Mouse (Mus musculus): ENCODE data around the gene Prelp. TPM values are rescaled to one million over a fixed set of nuclear protein-coding genes. Genes with fewer than 3 reads are reported as not detected.
A peak's percentile ranks its signal among the peaks of the same experiment; 100 is the strongest.

The Prelp gene
- polyA plus RNA-seq, 1 experiment from 2014 or later, result 3.1 TPM

DNA sequence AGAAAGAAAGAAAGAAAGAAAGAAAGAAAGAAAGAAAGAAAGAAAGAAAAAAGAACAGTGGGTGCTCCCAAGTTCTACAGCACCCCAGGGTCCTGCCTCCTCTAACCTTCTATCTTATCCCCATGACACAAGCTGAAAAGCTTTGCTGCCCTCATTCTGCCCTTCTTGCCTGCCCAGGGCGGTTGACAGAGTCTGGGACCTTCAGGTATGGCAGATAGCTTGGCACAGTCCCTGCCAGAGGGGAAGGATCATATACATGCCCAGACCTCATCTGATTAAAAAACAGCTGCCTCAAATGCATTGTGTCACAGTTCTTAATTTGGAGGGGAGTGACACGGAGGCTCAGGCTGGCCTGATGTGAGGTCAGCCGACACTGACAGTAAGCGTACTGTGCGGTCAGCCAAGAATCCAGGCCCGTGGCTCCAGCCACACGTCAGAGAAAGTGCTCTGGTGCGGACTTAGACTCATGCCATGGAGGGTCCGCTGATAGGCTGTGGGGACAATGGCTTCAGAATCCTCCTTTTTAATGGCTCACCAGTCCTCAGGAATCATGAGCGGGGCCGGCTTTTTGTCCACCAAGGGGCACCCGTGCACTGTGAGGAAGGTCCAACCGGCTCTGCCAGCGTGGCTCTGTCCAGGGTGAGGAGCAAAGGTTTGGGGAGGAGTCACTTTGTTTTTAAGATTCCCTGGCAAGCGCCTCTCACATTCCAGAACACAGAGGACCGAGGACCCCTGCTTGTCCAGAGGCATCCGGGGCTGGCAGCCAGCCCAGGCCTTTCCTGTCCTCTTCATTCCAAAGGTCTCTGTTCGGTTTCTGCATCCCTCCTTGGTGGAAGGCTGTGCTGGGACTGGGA, 40.3 kb upstream of the Prelp start:
- H3K4me1 ChIP-seq (ENCODE audit: control insufficient read depth, insufficient read depth, low read length), result no peaks in the 10 kb centered on the region
- ATAC-seq (ENCODE audit: insufficient read depth, low FRiP score, low TSS enrichment), result 0 out of 2 replicates have a peak, but pooled peaks have one; percentile 45
- no peak overlapping the region for H3K4me2 ChIP-seq (ENCODE audit: low read depth)
- 22% methylated on average over 18 of the region's 18 CpGs for WGBS
- DNase-seq (ENCODE audit: low spot score), result peak; percentile 77
- no peaks in the 10 kb centered on the region for H3K27me3 ChIP-seq (ENCODE audit: control insufficient read depth, insufficient read depth, low read length)
- no peak overlapping the region for H3K4me3 ChIP-seq (ENCODE audit: low read depth, low read length)
- peak overlapping the region; percentile 35 for H3K9ac ChIP-seq (ENCODE audit: low read length)
- H3K27ac ChIP-seq (ENCODE audit: low read depth, low read length), result no peak overlapping the region
- H3K9me3 ChIP-seq (ENCODE audit: control insufficient read depth, low read length), result no peaks in the 10 kb centered on the region
- no peaks in the 10 kb centered on the region for H3K36me3 ChIP-seq (ENCODE audit: control insufficient read depth, insufficient read depth, low read length)

DNA sequence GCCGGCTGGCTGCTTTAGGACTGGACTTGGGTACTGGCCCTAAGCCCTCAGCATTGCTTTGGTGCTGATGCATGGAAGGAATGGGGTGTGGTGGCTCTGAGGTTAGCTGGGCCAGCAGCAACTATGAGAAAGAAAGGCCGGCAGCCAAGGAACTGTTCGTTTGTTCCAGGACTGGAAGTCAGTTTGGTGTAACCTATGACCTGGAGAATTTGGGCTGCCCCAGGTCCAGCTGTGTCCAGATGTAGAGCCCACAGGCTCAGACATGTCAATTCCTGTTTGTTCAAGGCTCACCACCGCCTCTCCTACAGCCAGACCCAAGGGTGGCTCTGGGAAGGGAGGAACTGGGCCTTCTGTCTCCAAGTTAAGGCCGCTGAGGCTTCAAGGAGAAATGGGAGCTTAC, 38.3 kb upstream of the Prelp start:
- Histone ChIP-seq H3K9ac (ENCODE audit: low read length) (no peak overlapping the region), H3K4me3 (ENCODE audit: low read depth, low read length) (no peak overlapping the region), H3K9me3 (ENCODE audit: control insufficient read depth, low read length) (no peaks in the 10 kb centered on the region), H3K27ac (ENCODE audit: low read depth, low read length) (no peak overlapping the region), H3K4me1 (ENCODE audit: control insufficient read depth, insufficient read depth, low read length) (no peaks in the 10 kb centered on the region), H3K4me2 (ENCODE audit: low read depth) (no peak overlapping the region), H3K27me3 (ENCODE audit: control insufficient read depth, insufficient read depth, low read length) (no peaks in the 10 kb centered on the region), H3K36me3 (ENCODE audit: control insufficient read depth, insufficient read depth, low read length) (no peaks in the 10 kb centered on the region)
- ATAC-seq (ENCODE audit: insufficient read depth, low FRiP score, low TSS enrichment), result no peak
- 82% methylated on average over 5 of the region's 5 CpGs for WGBS
- no peak for DNase-seq (ENCODE audit: low spot score)

DNA sequence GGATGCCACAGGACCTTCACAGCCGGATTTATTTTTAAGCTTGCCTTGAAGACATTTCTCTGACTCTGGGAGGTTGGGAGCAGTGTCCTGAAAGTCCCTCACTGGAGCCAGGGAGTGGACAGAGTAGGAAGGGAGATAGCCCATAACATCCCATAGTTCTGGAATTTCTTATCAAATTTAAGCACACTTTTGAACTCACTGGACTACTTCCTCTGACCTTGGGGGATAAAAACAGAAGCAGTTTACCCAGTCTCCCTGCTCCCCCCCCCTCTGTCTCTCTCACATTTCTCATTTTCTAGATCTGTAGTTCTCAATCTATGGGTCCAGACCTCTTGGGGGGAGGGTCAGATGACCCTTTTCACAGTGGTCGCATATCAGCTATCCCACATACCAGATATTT, 32.8 kb upstream of the Prelp start:
- Histone ChIP-seq H3K27me3 (ENCODE audit: control insufficient read depth, insufficient read depth, low read length) (no peaks in the 10 kb centered on the region), H3K9me3 (ENCODE audit: control insufficient read depth, low read length) (no peaks in the 10 kb centered on the region), H3K36me3 (ENCODE audit: control insufficient read depth, insufficient read depth, low read length) (no peaks in the 10 kb centered on the region), H3K4me3 (ENCODE audit: low read depth, low read length) (no peak overlapping the region), H3K9ac (ENCODE audit: low read length) (no peak overlapping the region), H3K27ac (ENCODE audit: low read depth, low read length) (no peak overlapping the region), H3K4me2 (ENCODE audit: low read depth) (no peak overlapping the region), H3K4me1 (ENCODE audit: control insufficient read depth, insufficient read depth, low read length) (no peaks in the 10 kb centered on the region)
- DNase-seq (ENCODE audit: low spot score) (no peak), ATAC-seq (ENCODE audit: insufficient read depth, low FRiP score, low TSS enrichment) (no peak)
- 64% methylated on average over 2 of the region's 2 CpGs for WGBS

DNA sequence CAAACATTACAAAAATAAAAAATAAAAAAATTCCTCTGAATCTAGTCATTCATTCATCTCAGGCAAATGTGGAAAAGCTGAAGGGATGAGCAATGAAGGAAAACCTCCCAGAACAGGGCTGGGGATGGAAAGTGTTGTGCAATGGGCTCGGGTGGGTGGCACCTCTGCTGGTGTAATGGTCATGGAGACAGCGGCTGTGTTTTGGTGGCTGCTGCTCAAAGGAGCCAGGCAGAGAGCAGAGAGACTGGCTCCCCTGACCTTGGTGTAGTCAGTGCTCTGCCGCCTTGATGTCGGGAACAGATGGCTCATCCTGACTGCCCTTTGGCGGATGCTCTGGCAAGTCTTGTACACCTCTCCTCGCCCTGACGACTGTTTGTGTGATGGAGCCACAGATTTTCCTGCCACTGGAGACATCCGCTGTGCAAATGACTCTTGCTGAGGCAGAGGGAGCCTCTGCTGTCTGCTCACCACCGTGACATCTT, 32.1 kb upstream of the Prelp start:
- DNase-seq (ENCODE audit: low spot score) (no peak), ATAC-seq (ENCODE audit: insufficient read depth, low FRiP score, low TSS enrichment) (no peak)
- H3K4me2 ChIP-seq (ENCODE audit: low read depth), result no peak overlapping the region
- H3K27me3 ChIP-seq (ENCODE audit: control insufficient read depth, insufficient read depth, low read length), result no peaks in the 10 kb centered on the region
- 42% methylated on average over 9 of the region's 9 CpGs for WGBS
- H3K9me3 ChIP-seq (ENCODE audit: control insufficient read depth, low read length), result no peaks in the 10 kb centered on the region
- H3K36me3 ChIP-seq (ENCODE audit: control insufficient read depth, insufficient read depth, low read length), result no peaks in the 10 kb centered on the region
- no peaks in the 10 kb centered on the region for H3K4me1 ChIP-seq (ENCODE audit: control insufficient read depth, insufficient read depth, low read length)
- H3K4me3 ChIP-seq (ENCODE audit: low read depth, low read length), result no peak overlapping the region
- H3K9ac ChIP-seq (ENCODE audit: low read length), result no peak overlapping the region
- no peak overlapping the region for H3K27ac ChIP-seq (ENCODE audit: low read depth, low read length)

DNA sequence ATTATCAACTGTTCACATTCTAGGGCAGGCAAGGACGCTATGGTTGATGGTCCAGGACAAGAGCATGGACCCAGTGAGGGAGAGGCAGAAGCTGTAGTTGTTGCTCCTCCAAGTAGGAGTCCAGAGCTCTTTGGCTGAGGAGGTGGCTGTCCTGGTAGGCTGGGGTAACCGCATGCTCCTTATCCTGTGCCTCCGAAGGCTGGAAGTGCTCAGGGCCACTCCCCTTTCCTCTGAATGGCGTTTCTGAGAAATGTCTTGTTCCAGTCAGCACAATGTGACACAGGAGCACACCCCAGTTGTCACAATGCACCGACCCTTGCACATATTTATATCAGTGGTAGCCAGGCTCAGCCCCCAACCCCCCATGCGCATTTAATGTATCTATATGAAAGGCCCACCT, 30.4 kb upstream of the Prelp start:
- Histone ChIP-seq H3K4me2 (ENCODE audit: low read depth) (no peak overlapping the region), H3K27me3 (ENCODE audit: control insufficient read depth, insufficient read depth, low read length) (no peaks in the 10 kb centered on the region), H3K4me3 (ENCODE audit: low read depth, low read length) (no peak overlapping the region), H3K9ac (ENCODE audit: low read length) (no peak overlapping the region), H3K27ac (ENCODE audit: low read depth, low read length) (no peak overlapping the region), H3K4me1 (ENCODE audit: control insufficient read depth, insufficient read depth, low read length) (no peaks in the 10 kb centered on the region), H3K36me3 (ENCODE audit: control insufficient read depth, insufficient read depth, low read length) (no peaks in the 10 kb centered on the region), H3K9me3 (ENCODE audit: control insufficient read depth, low read length) (no peaks in the 10 kb centered on the region)
- no peak for DNase-seq (ENCODE audit: low spot score)
- no peak for ATAC-seq (ENCODE audit: insufficient read depth, low FRiP score, low TSS enrichment)
- 74% methylated on average over 6 of the region's 6 CpGs for WGBS

DNA sequence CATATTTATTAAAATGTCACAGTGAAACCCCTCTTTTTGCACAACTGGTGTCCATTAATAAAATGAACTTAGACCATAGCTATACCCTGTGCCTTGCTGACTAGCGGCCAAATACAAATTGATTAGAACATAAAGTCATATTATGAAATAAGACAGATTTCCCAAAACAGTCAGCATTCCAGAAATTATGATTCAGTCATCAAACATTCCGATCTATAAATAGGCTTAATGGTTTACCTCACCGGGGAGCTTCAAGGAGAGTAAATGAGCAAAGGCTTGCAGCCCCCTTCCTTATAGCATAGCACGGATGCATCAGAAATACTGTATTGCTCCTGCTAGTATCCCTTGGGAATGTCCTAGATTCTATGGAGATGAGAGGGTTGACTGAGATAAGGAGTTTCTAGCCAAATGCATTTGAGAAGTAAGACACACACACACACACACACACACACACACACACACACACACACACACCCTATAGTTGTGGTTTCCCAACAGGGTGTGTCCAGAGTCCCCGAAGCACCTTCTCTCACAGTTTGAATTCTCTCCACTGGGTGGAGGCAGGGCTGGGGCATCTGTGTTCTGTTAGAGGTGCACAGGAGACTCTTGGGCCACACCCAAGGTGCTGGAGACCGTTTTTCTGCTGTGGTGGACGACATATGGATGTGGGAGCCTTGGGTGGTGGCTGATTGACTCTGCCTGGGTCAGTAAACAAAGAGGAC, 29.0 kb upstream of the Prelp start:
- H3K4me3 ChIP-seq (ENCODE audit: low read depth, low read length), result no peak overlapping the region
- ATAC-seq (ENCODE audit: insufficient read depth, low FRiP score, low TSS enrichment) (no peak), DNase-seq (ENCODE audit: low spot score) (no peak)
- no peaks in the 10 kb centered on the region for H3K36me3 ChIP-seq (ENCODE audit: control insufficient read depth, insufficient read depth, low read length)
- H3K27me3 ChIP-seq (ENCODE audit: control insufficient read depth, insufficient read depth, low read length), result no peaks in the 10 kb centered on the region
- H3K27ac ChIP-seq (ENCODE audit: low read depth, low read length), result no peak overlapping the region
- WGBS, result 72% methylated on average over 7 of the region's 7 CpGs
- H3K4me2 ChIP-seq (ENCODE audit: low read depth), result no peak overlapping the region
- no peaks in the 10 kb centered on the region for H3K4me1 ChIP-seq (ENCODE audit: control insufficient read depth, insufficient read depth, low read length)
- H3K9ac ChIP-seq (ENCODE audit: low read length), result no peak overlapping the region
- no peaks in the 10 kb centered on the region for H3K9me3 ChIP-seq (ENCODE audit: control insufficient read depth, low read length)

DNA sequence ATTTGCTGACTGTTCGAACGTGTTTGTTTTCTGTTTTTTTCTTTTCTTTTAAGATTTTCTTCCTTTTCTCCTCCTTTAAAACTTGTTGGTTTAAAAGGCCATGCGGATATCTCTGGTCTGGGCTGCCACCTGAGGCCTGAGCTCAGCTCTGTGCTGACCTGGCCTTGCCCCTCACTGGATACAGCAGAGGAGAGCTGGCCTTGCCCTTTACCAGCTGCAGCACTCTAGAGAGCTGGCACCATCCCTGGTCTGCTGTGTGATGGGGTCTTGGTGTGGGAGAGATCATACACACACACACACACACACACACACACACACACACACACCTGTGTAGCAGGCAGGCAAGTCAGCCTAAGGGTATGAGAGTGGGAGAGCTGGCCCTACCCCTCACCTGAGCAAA, 23.9 kb upstream of the Prelp start:
- no peaks in the 10 kb centered on the region for H3K9me3 ChIP-seq (ENCODE audit: control insufficient read depth, low read length)
- no peak for ATAC-seq (ENCODE audit: insufficient read depth, low FRiP score, low TSS enrichment)
- WGBS, result 92% methylated on average over 3 of the region's 3 CpGs
- no peak overlapping the region for H3K27ac ChIP-seq (ENCODE audit: low read depth, low read length)
- no peak for DNase-seq (ENCODE audit: low spot score)
- H3K4me2 ChIP-seq (ENCODE audit: low read depth), result no peak overlapping the region
- H3K4me1 ChIP-seq (ENCODE audit: control insufficient read depth, insufficient read depth, low read length), result no peaks in the 10 kb centered on the region
- no peak overlapping the region for H3K9ac ChIP-seq (ENCODE audit: low read length)
- no peaks in the 10 kb centered on the region for H3K36me3 ChIP-seq (ENCODE audit: control insufficient read depth, insufficient read depth, low read length)
- H3K4me3 ChIP-seq (ENCODE audit: low read depth, low read length), result no peak overlapping the region
- no peaks in the 10 kb centered on the region for H3K27me3 ChIP-seq (ENCODE audit: control insufficient read depth, insufficient read depth, low read length)

DNA sequence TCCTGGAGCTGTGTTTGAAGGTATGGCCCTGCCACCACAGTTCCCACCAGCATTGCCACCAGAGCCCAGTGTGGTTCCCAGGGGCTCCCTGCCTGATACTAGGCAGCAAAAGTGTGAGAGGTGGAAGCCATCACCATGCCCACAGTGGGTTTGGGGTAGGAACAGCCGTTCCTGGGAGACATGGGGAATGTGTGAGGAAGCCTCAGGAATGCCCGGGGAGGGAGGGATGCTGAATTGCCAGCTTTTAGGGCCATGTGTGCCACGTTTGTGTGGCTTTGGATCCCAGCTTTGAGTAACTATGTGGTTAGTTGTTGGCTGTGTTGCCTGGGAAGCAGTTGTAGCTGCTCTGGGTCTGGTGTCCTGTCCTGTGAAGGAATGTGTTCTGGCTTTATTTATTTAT, 20.7 kb upstream of the Prelp start:
- H3K4me3 ChIP-seq (ENCODE audit: low read depth, low read length), result no peak overlapping the region
- 86% methylated on average over 3 of the region's 3 CpGs for WGBS
- no peaks in the 10 kb centered on the region for H3K9me3 ChIP-seq (ENCODE audit: control insufficient read depth, low read length)
- H3K27me3 ChIP-seq (ENCODE audit: control insufficient read depth, insufficient read depth, low read length), result no peaks in the 10 kb centered on the region
- H3K4me2 ChIP-seq (ENCODE audit: low read depth), result no peak overlapping the region
- H3K9ac ChIP-seq (ENCODE audit: low read length), result no peak overlapping the region
- DNase-seq (ENCODE audit: low spot score) (no peak), ATAC-seq (ENCODE audit: insufficient read depth, low FRiP score, low TSS enrichment) (no peak)
- no peak overlapping the region for H3K27ac ChIP-seq (ENCODE audit: low read depth, low read length)
- no peaks in the 10 kb centered on the region for H3K4me1 ChIP-seq (ENCODE audit: control insufficient read depth, insufficient read depth, low read length)
- H3K36me3 ChIP-seq (ENCODE audit: control insufficient read depth, insufficient read depth, low read length), result no peaks in the 10 kb centered on the region
